Mouse (Mus musculus): Measurements from ENCODE around the gene Abcd1.
"Not testable (repeated sequence)": the region's sequence is repeated elsewhere in the genome, so short reads cannot be mapped to it uniquely, and the experiment has no call there.

Abcd1 gene

DNA sequence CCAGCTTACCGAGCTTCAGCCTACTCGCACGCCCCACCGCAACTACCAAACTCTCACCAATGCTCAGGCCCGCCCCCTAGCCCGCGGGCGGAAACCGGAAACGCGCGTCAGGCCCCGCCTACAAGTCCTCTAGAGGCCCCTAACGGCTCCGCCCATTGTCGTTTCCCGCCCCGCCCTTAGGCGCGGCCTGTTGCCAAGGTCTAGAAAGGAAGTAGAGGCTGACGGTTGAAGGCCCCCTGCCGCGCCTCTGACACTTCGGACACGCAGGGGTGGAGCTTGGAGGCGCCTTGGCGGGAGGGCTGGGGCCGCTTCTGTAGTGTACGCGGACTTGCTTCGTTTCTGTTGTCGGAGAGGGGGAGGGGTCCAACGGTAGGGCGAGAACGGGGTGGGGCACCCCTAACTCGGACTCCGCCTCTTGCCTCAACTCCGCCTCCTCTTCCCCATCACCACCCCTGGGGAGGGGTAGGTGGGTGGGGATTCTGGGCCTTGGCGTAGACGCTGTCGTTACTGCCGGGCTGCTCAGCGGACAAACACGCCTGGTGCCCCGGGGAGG lies at the start of gene Abcd1, which contains the start of gene Bcap31:
TSS of gene Abcd1 (plus strand) at position 489 of the 553 bp plus-strand sequence.
TSS of gene Bcap31 (minus strand) at position 67 of the 553 bp plus-strand sequence.
- peak; percentile 94 for DNase-seq (ENCODE audit: low spot score)

DNA sequence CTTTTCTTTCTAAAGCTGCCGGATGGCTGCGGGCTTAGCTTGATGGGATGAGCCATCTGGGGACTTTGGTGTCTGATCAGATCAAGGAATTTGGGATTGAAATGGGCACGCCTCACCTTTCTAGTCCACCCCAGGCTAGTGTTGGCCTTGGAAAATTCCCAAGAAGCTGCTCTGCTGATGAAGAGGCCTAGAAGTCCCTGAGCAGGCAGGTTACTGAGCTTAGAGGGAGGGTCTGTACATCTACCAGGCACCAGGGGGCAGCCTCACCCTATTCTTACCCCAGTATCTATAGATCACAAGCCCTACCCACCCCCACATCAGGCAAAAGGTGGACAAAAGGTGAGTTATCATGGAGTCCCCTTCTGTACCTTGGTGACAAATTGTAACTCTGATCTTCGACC lies 44.4 kb upstream of the Abcd1 start:
- peak; percentile 63 for DNase-seq (ENCODE audit: low spot score)

DNA sequence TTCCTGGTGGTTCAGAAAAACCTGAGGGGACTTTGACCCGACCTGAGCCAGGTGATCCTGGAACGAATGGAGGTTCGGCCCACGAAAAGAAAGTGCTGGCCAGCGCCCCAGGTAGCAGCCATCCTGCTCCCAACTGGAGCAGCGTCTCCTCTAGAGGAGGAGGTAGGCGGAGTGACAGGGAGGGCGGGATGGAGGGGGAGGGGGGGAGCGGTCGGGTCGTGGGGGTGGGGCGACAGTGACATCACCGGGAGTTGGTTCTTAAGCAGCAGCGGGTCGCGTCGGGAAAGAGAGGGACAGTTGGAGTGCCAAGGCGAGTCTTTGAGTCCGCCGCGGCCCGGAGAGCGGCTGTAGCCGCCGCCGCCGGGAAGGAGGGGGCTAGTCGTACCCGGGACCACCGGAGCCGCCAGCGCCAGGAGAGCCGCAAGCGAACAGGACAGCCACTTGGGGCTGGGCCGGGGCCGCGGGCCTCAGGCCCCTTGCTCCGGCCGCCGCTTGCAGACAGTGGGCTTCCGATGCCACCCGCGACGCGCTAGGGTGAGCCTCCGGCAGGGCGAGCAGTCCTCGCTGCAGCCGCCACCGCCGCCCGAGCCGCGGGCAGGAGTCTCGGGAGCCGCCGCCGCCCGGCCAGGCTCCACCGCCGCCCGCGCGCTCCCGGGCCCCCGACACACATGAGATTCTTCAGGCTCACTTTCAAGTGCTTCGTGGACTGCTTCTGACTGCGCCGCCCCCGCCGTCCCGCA lies 43.3 kb upstream of the Abcd1 start, which contains the start of gene Slc6a8:
TSS of gene Slc6a8 (plus strand) at position 272 of the 740 bp plus-strand sequence.
- DNase-seq (ENCODE audit: low spot score), result peak; percentile 74

DNA sequence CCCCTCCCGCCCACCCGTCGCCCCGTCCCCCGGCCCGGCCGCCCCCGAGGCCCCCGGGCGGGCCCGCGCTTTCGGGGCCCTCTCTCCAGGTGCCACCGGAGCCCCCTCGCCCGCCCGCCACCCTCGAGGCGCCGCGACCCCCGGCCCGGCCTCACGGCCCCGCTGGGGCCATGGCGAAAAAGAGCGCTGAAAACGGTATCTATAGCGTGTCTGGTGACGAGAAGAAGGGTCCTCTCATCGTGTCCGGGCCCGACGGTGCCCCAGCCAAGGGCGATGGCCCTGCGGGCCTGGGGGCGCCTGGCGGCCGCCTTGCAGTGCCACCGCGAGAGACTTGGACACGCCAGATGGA lies 42.8 kb upstream of the Abcd1 start:
- no peak for DNase-seq (ENCODE audit: low spot score)

DNA sequence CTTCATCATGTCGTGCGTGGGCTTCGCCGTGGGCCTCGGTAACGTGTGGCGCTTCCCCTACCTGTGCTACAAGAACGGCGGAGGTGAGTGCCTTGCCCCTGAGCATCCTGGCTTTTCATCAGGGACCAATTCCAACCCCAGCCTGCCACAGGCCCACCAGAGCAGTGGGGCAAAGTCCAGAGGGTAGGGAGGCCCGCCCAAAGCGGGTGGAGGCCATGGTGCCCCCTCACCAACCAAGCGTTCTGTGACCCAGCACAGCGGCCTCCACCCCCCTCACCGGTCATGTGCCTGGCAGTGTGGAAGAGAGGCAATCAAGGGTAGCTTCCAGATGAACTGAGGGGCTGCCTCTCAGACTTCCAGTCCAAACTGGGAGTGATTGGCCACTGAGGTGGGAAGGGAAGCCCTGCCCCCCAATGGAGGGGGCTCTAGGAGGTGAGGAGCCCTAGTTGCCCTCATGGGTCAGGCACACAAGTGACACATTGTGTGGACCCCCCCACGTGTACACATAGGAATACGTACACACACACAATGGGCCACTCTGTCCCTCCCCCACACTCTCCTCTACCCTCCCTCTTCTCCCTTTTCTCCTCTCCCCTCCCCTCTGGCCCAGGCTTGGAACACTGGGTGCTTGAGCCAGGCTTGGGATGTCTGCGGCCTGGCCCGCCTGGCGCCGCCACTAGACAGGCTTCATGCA lies 42.3 kb upstream of the Abcd1 start:
- DNase-seq (ENCODE audit: low spot score), result peak; percentile 24

DNA sequence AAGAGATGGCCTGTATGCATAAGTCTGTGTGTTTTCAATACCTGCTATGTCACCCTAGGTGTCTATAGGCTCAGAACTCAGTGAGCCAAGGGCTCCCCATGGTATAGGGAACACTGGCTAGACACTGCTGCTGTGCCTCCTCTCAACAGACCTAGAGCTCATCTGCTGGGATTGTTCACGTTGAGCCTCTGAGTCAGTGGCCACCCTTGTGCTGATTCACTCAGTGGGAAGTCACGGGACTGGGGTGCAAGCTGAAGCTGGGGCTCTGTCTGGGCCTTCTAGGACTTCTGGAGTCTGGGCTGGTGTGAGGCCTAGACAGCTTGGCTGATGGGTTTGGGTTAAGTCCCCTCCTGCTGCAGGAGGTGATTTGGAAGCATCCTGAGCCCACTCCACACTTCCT lies 41.2 kb upstream of the Abcd1 start:
- DNase-seq (ENCODE audit: low spot score), result no peak

DNA sequence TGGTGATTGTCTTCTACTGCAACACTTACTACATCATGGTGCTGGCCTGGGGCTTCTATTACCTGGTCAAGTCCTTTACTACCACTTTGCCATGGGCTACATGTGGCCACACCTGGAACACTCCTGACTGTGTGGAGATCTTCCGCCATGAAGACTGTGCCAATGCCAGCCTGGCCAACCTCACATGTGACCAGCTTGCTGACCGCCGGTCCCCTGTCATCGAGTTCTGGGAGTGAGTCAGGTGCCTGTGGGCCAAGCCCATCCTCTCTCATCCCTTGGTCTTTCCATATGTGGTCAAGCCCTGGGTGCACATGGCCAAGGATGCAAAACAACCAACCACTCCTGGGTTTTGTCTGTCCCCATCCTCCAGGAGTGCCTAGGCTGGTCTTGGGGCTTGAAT lies 39.7 kb upstream of the Abcd1 start:
- no peak for DNase-seq (ENCODE audit: low spot score)

DNA sequence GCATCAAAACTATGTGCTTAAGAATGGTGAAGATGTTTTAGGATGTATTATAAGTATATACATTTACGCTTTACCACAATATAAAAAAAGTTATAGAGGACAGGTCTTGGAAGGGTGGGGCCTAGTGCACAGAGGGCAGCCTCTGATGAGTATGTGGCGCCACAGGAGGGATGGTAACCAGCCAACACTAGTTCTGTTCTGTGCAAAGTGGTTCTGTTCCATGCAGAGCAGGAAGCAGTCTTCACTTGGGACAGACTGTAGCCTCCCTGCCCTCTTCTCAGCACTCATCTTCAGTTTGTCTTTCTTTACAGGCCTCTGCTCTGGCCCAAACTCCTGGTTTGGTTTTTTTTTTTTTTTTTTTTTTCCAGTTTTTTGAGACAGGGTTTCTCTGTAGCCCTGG lies 32.2 kb upstream of the Abcd1 start:
- DNase-seq (ENCODE audit: low spot score), result no peak

DNA sequence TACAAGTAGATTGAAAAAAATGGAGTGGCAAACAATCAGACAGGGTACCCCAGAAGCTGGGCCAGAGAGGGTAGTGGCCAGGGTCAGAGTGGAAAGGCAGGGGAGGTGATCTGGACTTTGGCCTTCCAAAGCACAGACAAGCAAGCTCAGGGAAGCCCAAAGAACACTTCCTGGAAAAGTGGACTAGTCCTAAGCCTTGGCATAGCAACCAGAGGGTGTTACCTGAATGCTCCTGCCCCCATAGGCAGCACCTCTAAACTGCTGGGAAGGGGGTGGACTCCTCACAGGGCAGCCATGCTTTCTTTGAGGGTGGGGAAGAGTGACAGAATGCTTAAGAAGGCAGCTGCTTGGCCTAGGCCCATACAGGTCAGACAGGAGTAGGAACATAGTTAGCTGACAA lies 31.4 kb upstream of the Abcd1 start:
- no peak for DNase-seq (ENCODE audit: low spot score)

DNA sequence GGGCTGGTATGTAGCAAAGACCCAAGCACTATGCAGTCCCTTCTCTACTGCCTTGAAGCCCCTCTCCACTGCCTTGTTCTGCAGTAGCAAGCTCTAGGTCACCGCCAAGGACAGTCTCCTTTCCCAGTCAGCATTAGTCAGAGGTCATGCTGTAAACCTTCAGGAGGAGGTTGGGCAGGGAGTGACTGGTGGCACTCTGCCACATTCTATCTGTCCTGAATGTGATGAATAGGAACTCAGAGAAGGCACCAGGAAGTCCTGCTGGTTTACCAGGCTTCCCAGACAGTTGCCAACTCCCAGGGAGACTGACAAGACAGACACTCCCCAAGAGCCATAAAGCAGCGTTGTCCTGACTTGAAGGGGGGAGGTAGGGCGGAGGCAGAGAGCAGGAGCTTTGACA lies 30.8 kb upstream of the Abcd1 start:
- no peak for DNase-seq (ENCODE audit: low spot score)

DNA sequence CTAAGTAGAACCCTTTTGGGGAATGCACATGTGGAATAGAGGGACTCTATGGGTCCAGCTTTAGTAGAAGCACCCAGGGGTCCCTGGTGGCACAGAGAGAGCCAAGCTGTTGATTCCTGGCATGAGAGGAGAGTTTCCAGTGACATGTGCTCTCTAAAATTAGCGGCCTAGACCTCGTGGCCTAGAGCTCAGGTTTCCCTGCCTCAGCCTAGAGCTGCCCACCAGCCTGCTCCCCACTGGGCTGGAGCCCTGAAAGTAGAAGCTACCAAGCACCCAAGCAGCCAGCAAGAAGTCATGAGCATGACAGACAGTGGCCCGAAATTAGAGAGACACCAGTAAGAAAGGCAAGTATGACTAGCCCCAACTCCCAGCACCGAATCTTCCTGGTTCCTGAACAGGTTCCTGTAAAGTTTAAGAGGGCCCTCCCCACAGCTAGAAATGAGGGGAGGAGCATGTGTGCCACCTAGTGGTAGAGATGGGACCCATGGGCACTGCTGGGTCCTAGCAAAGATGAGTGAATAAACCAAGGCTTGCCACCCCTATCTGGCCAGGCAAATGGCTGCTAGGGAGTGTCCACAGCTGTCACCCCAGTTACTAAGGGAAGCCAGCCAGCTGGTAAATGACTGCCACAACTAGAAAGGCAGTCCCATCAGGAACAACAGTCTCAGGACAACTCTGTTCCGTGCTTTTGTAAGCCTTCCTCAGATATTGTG lies 25.3 kb upstream of the Abcd1 start:
- DNase-seq (ENCODE audit: low spot score), result peak; percentile 27

DNA sequence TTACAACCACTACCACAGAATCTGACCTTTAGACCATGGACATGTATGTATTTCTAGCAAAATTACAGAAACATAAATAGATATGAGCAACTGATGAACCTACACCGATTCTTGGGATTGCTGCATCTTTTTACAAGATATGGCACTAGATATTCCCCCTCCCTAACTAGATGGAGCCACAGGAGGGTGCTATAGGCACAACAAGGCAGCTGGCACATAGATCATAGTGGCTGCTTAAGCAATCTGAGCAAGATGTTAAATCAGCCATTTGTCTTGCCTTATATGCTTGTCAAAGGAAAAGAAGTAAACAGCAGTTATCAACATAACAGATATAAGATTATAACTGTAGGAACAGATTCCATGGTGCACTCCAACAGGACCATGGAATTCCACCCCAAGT lies 15.9 kb upstream of the Abcd1 start:
- DNase-seq (ENCODE audit: low spot score), result no peak

DNA sequence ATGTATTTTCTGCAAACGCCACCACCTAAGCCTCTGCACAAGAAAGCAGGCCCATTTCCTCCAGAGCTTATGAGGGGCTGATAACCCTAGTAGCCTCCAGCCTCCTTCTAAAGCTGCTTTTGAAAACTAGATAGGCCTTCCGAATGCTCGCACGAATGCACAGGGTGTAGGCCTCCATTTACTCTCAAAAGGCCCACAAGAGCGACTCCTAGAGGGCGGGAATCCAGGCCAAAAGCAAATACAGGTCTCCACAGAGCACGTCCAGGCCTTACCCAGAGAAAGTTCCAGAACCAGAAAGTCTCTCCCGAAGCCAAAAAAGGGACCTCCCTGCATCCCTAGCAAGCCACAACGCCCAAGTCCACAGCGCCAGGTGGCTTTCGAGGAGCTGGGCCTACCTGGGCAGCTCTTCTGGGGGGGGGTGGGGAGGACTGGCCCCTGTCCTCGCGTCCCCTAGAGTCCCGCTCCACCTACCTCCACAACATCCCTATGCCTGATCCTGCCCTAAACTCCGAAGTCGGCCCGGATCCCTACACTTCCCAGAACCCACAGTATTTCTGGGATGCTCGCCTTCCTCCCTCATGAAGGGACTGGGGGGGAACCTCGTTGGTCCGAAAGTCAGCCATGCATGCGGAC lies 805 bp upstream of the Abcd1 start:
- peak; percentile 12 for DNase-seq (ENCODE audit: low spot score)

DNA sequence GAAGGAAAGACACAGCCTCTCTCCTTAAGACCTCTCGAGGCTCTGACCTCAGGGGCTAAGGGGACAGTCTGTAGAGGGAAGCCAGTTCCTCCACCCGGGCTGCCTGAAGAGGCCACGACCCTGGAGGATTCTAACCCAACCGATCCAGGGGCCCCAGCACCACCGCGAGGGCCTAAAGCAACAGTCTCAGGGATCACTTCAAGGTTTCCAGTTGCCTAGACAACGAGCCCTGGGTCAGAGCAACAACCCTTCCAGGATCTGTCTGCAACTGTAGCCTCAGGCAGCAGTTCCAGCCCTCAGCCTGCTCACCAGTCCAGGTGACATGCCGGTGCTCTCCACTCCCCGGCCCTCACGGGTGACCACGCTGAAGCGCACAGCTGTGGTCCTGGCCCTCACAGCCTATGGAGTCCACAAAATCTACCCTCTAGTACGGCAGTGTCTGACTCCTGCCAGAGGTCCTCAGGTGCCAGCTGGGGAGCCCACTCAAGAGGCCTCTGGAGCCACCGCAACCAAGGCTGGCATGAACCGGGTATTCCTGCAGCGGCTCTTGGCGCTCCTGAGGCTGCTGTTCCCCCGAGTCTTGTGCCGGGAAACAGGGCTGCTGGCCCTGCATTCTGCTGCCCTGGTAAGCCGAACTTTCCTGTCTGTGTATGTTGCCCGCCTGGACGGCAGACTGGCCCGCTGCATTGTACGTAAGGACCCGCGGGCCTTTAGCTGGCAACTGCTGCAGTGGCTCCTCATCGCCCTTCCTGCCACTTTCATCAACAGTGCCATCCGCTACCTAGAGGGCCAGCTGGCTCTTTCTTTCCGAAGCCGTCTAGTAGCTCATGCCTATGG lies 530 bp downstream of the Abcd1 start:
- peak; percentile 58 for DNase-seq (ENCODE audit: low spot score)

DNA sequence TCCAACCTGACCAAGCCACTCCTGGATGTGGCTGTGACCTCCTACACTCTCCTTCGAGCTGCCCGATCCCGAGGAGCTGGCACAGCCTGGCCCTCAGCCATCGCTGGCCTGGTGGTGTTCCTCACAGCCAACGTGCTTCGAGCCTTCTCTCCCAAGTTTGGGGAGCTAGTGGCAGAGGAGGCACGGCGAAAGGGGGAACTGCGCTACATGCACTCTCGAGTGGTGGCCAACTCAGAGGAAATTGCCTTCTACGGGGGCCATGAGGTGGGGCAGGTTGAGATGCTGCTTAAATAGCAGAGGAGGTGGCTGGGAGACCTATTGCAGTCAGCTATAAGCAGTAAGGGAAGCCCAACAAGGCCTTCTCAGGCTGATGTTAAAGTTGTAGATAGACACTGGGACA lies 1.3 kb downstream of the Abcd1 start:
- DNase-seq (ENCODE audit: low spot score), result no peak

DNA sequence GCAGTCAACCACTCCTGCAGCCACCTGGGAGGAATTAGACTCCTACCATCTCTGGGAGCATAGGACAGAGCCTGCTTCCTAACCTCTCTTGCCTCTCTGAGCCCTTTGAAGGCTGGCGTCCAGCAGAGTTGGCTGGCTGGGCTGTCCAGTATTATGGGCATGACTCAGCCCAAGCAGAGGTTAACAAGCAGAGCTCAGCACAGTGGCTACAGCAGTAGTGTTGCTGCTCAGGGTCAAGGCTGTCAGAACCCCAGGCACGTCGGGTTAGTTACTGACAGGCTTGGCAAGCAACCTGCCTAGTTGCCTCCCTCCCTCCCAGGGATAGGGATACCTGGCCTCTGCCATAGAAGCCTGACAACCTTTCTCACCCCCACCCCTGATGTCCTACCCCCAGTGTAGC lies 1.9 kb downstream of the Abcd1 start:
- DNase-seq (ENCODE audit: low spot score), result peak; percentile 6

DNA sequence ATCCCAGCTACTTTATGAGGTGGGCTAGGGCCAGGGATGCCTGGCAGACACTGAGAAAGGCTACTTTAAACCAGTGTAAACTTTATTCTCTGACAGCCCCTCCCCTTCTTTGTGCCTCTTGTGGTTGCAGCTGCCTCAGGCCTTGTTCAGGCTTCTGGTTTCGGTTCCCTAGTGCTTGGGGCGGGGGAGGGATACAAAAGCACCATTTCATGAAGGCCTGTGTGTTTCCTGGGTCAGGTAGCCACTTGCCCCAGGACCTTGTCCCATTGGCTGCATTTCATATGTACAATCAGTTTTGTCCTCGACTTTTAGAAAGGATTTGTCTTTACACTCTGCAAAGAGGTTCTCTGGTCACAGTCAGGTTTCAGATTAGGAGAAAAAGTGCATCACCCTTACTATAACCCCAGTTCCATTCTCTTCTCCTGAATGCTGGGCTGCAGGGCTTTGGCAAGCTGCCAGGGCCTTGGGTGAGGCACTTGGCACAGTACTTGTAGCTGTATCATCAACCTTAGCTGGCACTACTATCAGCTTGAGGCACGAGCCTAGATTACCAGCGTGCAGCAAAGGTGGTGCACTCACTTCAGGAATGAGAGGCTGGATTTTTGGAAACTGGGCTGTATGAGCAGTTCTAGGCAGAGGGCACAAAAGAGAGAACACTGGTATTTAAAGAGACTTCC lies 2.4 kb downstream of the Abcd1 start:
- DNase-seq (ENCODE audit: low spot score), result no peak

DNA sequence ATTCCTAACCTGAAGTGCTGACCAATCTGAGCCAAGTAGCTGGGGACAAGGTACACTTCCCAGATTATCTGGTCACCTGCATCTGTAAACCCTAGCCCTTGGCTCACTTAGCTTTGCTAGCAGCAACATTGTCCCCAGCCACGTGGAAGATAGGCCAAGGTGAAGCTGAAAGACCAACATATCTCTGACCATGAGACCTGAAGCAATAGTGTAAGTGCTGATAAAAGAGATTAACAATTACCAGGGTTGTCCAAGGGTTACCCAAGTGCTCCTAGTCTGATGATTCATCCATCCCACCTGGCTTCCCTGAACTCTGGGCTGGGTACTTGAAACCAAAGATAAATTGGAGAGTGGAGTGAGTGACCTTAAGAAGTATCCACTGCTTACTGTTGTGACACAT lies 14.5 kb downstream of the Abcd1 start:
- DNase-seq (ENCODE audit: low spot score), result no peak

DNA sequence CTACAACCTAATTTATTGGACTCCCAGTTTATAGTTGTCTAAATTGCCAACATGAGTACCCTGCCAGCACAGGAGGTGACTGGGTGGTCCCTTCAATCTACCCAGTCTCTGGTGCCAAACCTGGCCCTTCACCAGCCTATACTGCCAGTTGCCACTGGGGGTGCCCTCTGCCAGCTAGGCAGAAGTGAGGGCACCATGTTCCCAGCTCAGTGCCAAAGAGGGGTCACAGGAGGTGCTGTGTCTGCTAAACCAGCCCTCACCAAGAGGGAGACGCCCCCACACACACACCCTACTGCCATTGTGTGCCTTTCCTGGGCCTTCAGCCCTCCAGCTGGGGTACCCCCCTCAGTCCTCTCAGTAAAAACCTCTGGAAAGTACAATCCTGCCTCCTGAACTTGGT lies 21.8 kb downstream of the Abcd1 start:
- DNase-seq (ENCODE audit: low spot score), result no peak

DNA sequence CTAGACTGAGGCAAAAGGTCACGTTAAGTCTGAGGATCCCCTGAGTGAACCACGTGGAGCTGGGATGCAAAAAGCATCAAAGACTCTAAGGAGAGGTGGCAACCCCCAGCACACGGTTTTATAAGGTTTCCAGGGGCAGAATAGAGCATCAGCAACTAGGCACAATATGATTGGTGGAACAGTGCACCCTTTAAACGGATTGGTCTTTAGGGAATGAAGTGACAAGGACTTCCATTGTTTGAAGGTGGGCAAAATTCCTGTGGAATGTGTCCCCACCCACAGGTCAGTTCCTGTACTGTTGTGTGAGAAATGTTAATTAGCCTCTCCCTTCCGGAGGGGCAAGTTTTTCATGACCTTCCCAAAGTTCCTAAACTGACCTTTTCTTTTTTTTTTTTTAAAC lies 22.8 kb downstream of the Abcd1 start:
- DNase-seq (ENCODE audit: low spot score), result no peak

DNA sequence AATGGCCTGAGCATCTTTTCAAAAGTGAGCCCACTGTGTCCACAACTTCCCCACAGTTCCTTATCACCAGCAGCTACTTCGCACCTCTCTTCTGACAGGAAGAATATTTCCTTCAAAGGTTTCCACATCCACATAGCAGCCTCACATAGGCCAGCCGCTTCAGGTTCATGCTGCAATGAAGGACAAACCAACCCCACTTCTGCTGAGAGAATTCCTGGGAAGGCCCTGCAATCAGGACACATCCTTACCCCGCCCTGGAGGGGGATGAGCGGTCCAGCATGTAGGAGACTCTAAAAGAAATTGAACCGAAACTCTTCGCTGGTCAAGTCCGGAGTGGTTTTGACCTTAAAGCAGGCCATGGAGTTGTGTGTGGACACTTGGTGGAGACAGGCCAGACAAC lies 23.4 kb downstream of the Abcd1 start:
- DNase-seq (ENCODE audit: low spot score), result not testable (repeated sequence)
